Mouse (Mus musculus): ENCODE data around the gene Ikzf4. TPM values are rescaled to one million over a fixed set of nuclear protein-coding genes. Genes with fewer than 3 reads are reported as not detected.

Gene Ikzf4
- polyA plus RNA-seq (2012; rRNA removed): 2.7 and 4.4 TPM in 2 replicates

DNA sequence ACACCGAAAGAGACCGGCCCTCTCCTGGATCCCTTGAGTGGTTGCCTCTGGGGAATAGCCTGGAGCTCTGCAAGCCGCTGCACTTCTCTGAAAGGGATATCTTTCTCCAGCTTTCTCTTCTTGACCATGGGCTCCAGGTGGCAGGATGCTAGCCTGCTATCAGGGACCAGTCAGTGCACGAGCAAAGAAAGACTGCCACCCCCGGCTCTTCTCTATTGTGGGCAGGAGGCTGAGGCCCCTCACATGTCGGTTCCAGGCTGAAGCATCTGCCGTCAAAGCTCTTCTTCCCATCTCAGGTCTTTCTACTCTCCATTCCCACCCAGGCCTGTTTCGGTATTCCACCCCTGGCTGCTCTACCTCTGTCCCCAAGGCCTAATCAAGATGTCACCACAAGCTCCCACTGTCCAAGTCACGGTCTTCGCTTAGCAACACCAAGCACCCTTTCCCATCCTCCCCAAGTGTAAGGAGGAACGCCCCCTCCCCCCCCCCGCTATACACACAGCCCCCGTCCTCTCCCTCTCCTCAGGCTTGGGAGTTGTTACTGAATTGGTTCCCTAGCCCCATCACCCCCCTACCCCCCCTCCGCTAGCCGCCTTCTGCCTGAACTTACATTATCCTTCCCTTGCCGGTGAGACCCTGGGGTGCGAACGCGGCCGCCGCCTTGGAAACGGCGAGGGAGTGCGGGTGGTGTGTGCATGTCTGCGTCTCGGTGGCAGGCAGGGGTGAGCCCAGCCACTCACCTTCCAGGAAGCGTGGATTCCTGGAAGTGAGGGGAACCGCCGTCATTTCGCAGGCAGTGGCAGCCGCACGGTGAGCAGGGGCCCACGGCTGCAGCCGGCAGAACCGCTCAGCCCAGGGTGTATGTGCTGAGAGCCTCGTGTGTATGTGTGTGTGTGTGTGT, at the start of gene Ikzf4:
Ikzf4 (minus strand) TSS at position 881 of the 901 bp plus-strand sequence.
- DNase-seq: peak; percentile 49
- Histone ChIP-seq H3K4me1 (ENCODE audit: control insufficient read depth, insufficient read depth, low read length) (no peaks in the 10 kb centered on the region), H3K4me3 (replicated peaks; ENCODE audit: extremely low read depth, low read depth, low read length) (peak within 1 kb of the TSS; percentile 69)
- TF ChIP-seq CTCF (IDR thresholded peaks at IDR 0.05; ENCODE audit: insufficient read depth, low read length) (no peak), POLR2A (IDR thresholded peaks at IDR 0.05; ENCODE audit: borderline replicate concordance, extremely low read depth, low read depth, low read length) (no peak)
- WGBS: 11% methylated on average over 36 of the region's 36 CpGs

DNA sequence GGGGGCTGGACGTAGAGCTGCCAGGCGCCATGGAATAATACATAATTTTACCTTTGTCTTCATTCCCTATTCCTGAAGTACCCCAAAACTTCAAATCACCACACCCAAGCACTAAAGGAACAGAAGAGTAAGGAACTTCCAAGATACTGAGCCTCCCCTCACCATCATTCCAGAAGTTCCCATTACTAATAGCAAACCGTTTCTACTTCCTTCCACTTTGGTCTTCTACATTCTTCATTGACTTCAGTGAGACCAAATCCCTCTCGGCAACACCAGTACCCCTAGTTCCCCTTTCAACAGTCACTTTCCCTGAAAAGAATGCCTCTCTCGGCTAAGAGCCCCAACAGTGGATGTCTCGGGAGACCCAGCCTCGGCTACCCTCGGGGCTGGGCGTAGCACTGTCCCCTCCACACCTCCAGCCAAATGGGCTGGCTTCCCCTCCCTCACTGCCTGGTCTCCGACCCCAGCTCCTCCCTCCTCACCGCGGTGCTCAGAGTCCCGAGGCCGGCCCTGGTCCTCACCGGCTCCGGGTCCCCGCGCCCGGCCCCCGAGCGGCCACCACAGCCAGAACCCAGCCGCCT, 49.7 kb upstream of the Ikzf4 start:
- Histone ChIP-seq H3K4me1 (ENCODE audit: control insufficient read depth, insufficient read depth, low read length) (peaks cover 6% of the 10 kb centered on the region), H3K4me3 (replicated peaks; ENCODE audit: extremely low read depth, low read depth, low read length) (peak overlapping the region; percentile 81)
- under 1% methylated on average over 22 of the region's 22 CpGs for WGBS
- no peak for DNase-seq
- TF ChIP-seq CTCF (IDR thresholded peaks at IDR 0.05; ENCODE audit: insufficient read depth, low read length): no peak
- no peak for TF ChIP-seq POLR2A (IDR thresholded peaks at IDR 0.05; ENCODE audit: borderline replicate concordance, extremely low read depth, low read depth, low read length)

DNA sequence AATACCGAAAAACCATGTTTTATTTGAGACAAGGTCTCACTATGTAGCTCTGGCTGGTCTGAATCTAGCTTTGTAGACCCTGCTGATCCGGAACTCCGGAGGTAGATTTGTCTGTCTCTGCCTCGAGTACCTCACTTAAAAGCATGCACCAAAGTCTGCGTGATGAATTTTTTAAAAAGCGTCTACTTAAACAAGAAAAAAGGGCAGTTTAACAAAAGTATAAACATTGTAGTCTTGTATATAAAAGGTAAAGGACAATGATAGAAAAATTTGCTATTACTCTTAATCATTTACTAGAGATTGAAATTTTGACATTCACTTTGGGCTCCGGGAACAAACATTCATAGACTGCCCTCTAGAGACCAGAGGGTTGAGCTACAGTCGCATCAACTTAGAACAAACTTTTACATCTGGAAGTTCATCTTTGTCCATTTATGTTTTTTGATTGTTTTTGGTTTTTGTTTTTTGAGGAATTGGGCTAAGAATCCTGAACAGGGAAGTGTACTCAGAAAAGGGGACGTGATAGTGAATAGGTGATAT, 28.7 kb upstream of the Ikzf4 start:
- Histone ChIP-seq H3K4me3 (replicated peaks; ENCODE audit: extremely low read depth, low read depth, low read length) (peak overlapping the region; percentile 63), H3K4me1 (ENCODE audit: control insufficient read depth, insufficient read depth, low read length) (peaks cover 2% of the 10 kb centered on the region; the same call in 1 of the 2 replicates)
- no peak for TF ChIP-seq POLR2A (IDR thresholded peaks at IDR 0.05; ENCODE audit: borderline replicate concordance, extremely low read depth, low read depth, low read length)
- peak; percentile 28; the same call in 1 of the 2 replicates for TF ChIP-seq CTCF (IDR thresholded peaks at IDR 0.05; ENCODE audit: insufficient read depth, low read length)
- WGBS: 2% methylated on average over 9 of the region's 9 CpGs
- no peak for DNase-seq

DNA sequence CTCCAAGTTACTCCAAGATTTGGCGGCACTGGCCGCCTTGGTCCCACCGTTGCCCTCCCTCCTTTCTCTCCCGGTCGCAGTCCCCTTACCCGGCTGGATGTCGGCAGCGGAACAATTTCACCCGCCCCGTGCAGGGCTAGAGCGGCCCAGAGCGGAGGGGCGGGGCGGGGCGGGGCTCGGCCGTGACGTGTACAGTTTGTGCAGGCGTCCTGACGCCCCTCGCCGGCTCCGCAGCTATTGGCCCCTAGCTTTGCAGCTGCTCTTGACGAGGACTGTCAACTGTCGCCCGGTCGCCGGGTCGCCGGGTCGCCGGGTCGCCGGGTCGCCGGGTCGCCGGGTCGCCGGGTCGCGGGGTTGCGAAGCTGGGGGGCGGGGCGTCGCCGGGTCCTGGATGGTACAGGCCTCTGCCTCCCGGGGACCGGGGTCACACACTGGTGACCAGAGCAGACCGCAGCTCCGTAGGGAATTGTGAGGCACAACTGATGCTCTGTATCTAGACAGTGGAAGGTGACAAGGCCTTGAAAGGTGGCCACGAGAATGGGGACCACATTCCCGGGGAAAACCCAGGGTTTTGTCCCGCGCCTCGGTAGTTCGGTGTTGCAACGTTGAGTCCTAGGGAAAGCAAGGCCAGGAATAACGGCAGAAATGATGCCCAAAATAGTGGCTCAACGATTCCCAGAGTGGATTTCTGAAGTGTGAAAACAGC, 28.1 kb upstream of the Ikzf4 start, which contains the start of gene Suox:
Suox (minus strand) TSS at position 311 of the 706 bp plus-strand sequence.
- DNase-seq: peak; percentile 88
- TF ChIP-seq CTCF (IDR thresholded peaks at IDR 0.05; ENCODE audit: insufficient read depth, low read length): no peak
- peak; percentile 51; the same call in 1 of the 2 replicates for TF ChIP-seq POLR2A (IDR thresholded peaks at IDR 0.05; ENCODE audit: borderline replicate concordance, extremely low read depth, low read depth, low read length)
- under 1% methylated on average over 58 of the region's 60 CpGs for WGBS
- H3K4me1 ChIP-seq (ENCODE audit: control insufficient read depth, insufficient read depth, low read length): peaks cover 2% of the 10 kb centered on the region; the same call in 1 of the 2 replicates
- H3K4me3 ChIP-seq (replicated peaks; ENCODE audit: extremely low read depth, low read depth, low read length): peak within 1 kb of the TSS; percentile 63

DNA sequence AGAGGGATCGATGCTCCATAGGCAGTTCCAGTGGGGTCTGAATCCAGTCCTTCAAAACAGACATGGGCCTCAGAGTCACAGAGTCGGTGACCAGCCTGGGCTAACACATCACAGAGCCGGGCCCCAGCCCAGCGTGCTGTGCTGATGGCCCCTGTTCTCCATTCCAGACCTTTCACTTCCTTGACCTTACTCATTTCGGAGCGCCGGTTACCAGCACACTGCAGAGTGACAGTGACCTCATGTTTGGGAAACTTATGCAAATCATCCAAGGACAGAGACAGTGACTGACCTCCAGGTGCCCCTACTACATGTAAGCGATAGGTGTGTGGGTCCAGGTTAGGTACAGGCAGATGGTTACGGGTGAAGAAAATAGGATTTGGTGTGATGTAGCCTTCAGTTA, 25.4 kb upstream of the Ikzf4 start:
- 94% methylated on average over 9 of the region's 9 CpGs for WGBS
- no peak for DNase-seq
- TF ChIP-seq POLR2A (IDR thresholded peaks at IDR 0.05; ENCODE audit: borderline replicate concordance, extremely low read depth, low read depth, low read length) (no peak), CTCF (IDR thresholded peaks at IDR 0.05; ENCODE audit: insufficient read depth, low read length) (no peak)
- peaks cover 2% of the 10 kb centered on the region; the same call in 1 of the 2 replicates for H3K4me1 ChIP-seq (ENCODE audit: control insufficient read depth, insufficient read depth, low read length)
- no peak overlapping the region for H3K4me3 ChIP-seq (replicated peaks; ENCODE audit: extremely low read depth, low read depth, low read length)

DNA sequence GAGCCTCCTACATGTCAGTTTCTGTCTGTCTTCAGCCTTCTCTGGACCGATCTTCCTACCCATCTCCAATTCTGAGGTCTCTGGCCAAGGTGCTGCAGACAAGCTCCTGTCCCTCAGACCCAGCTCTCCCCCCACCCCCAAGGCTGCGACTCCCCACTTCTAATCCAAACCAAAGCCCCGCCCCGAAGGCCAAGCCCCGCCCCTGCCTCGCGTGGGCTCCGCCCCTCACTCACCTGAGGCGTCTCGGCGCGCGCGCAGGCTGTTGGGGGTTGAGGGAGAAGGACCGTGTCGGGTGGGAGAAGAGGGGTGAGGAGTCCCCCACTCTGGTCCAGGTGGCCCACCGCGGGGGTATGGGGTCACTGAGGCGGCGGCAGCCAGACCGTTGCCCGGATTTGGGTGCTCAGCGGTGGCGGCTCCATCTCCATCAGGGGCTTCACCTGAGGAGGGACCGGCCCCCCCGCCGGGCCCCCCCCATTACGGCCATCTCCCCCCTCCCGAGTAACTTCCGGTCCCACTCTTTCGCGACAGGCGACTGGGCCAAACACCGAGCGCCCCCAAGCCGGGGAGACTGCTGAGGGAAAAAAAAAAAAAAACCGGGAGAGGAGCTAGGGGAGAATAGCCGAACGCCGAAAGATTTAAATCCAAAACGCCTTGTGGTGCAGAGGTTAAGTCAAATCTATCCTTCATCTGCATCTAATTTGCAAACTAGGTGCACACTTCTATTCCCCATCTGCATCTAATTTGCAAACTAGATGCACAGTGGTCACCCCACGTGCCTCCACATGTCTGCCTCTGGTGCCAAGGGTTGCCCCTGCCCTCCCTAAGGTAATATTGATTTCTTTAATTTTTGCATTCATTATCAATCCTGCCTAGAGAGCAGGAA, 23.2 kb upstream of the Ikzf4 start:
- H3K4me1 ChIP-seq (ENCODE audit: control insufficient read depth, insufficient read depth, low read length): no peaks in the 10 kb centered on the region; the same call in 1 of the 2 replicates
- TF ChIP-seq CTCF (IDR thresholded peaks at IDR 0.05; ENCODE audit: insufficient read depth, low read length) (no peak), POLR2A (IDR thresholded peaks at IDR 0.05; ENCODE audit: borderline replicate concordance, extremely low read depth, low read depth, low read length) (no peak)
- 3% methylated on average over 42 of the region's 42 CpGs for WGBS
- H3K4me3 ChIP-seq (replicated peaks; ENCODE audit: extremely low read depth, low read depth, low read length): peak overlapping the region; percentile 42
- peak; percentile 75 for DNase-seq

DNA sequence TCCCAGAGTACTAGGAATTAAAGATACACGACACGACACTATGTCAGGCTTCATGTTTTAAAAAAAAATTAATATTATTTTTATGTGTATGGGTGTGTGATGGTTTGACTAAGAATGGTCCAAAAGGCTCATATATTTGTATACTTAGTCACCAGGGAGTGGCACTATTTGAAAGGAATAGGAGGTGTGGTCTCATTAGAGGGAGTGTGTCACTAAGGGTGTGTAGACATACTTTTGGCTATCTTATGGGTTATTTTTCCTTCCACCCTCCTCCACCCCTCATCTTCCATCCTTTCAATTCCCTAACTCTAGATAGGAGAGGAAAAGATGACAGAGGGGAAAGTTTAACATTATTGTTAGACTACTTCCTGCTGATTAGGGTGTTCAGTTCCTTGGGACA, 20.0 kb upstream of the Ikzf4 start:
- TF ChIP-seq CTCF (IDR thresholded peaks at IDR 0.05; ENCODE audit: insufficient read depth, low read length): no peak
- TF ChIP-seq POLR2A (IDR thresholded peaks at IDR 0.05; ENCODE audit: borderline replicate concordance, extremely low read depth, low read depth, low read length): no peak
- no peak for DNase-seq
- Histone ChIP-seq H3K4me3 (replicated peaks; ENCODE audit: extremely low read depth, low read depth, low read length) (no peak overlapping the region), H3K4me1 (ENCODE audit: control insufficient read depth, insufficient read depth, low read length) (no peaks in the 10 kb centered on the region)
- 89% methylated on average over 2 of the region's 2 CpGs for WGBS

DNA sequence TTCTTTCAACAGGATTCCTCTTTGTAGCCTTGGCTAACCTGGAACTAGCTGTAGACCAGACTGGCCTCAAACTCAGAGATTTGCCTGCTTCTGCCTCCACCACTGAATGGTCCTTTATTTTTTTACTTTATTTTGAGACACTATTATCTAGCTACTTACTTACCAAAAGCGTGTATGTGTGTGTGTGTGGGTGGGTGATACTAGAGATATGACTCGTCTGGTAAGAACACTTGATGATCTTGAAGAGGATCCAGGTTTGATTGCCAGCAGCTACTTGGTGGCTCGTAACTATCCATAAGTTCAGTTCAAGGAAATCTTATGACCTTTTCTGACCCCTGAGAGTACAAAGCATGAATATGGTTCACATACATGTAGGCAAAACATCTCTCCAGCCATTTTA, 19.5 kb upstream of the Ikzf4 start:
- no peak for DNase-seq
- WGBS: 65% methylated on average over 3 of the region's 3 CpGs

More for the DNA sequence above, 19.5 kb upstream of the Ikzf4 start:
- H3K4me1 ChIP-seq (ENCODE audit: control insufficient read depth, insufficient read depth, low read length): no peaks in the 10 kb centered on the region
- TF ChIP-seq CTCF (IDR thresholded peaks at IDR 0.05; ENCODE audit: insufficient read depth, low read length) (no peak), POLR2A (IDR thresholded peaks at IDR 0.05; ENCODE audit: borderline replicate concordance, extremely low read depth, low read depth, low read length) (no peak)
- no peak overlapping the region for H3K4me3 ChIP-seq (replicated peaks; ENCODE audit: extremely low read depth, low read depth, low read length)
